In genomic region chrX:95195363-95196103, GRCm38 (mm10) we compare ENCODE assay signal across 8 mouse cellular contexts. TPM values are rescaled to one million over a fixed set of nuclear protein-coding genes. Genes with fewer than 3 reads are reported as not detected.
DNase-seq lines count a peak whose midpoint lies in the region; ATAC-seq and TF ChIP-seq lines count a peak whose summit lies in the region.

No protein-coding gene starts in this region.

- no peaks in the 10 kb centered on the region for H3K27me3 ChIP-seq in hindbrain, embryonic 14.5 days (ENCODE audit: control insufficient read depth, insufficient read depth, low read length)
- H3K27me3 ChIP-seq in neural tube, embryonic 13.5 days: no peaks in the 10 kb centered on the region; the same call in 1 of the 2 replicates

- no peak for TF ChIP-seq CTCF in layer of hippocampus, adult 2 months (conservative IDR thresholded peaks at IDR 0.05)

- peak overlapping the region; percentile 59 for H3K4me3 ChIP-seq in layer of hippocampus, adult 2 months
- peak overlapping the region; percentile 42 for H3K4me3 ChIP-seq in hindbrain, embryonic 14.5 days (replicated peaks; ENCODE audit: low read length)
- peak overlapping the region; percentile 43 for H3K4me3 ChIP-seq in neural tube, embryonic 13.5 days

- 34% methylated on average over 3 of the region's 3 CpGs for WGBS in hindbrain, embryonic 14.5 days
- 51% methylated on average over 3 of the region's 3 CpGs for WGBS in neural tube, embryonic 13.5 days

- 0 out of 2 replicates have a peak, but pooled peaks cover 5% of the 10 kb centered on the region for H3K4me1 ChIP-seq in hindbrain, embryonic 14.5 days (replicated peaks; ENCODE audit: control insufficient read depth, insufficient read depth, low read length)
- H3K4me1 ChIP-seq in neural tube, embryonic 13.5 days (replicated peaks): peaks cover 9% of the 10 kb centered on the region

- peak overlapping the region; percentile 68 for H3K9ac ChIP-seq in hindbrain, embryonic 14.5 days
- H3K9ac ChIP-seq in neural tube, embryonic 13.5 days: peak overlapping the region; percentile 77

- peak; percentile 44; the same call in 1 of the 2 replicates for ATAC-seq in hindbrain, embryonic 14.5 days (ENCODE audit: low FRiP score)
- ATAC-seq in neural tube, embryonic 13.5 days (ENCODE audit: low read depth): peak; percentile 60; the same call in 1 of the 2 replicates
- no peak for ATAC-seq in megakaryocyte-erythroid progenitor cell, adult 5-6 weeks (replicated peaks; ENCODE audit: low FRiP score, low TSS enrichment, poor library complexity, severe bottlenecking)

- H3K36me3 ChIP-seq in hindbrain, embryonic 14.5 days (replicated peaks; ENCODE audit: control insufficient read depth, insufficient read depth): no peaks in the 10 kb centered on the region
- H3K36me3 ChIP-seq in neural tube, embryonic 13.5 days: no peaks in the 10 kb centered on the region

- H3K4me2 ChIP-seq in hindbrain, embryonic 14.5 days (replicated peaks): peak overlapping the region; percentile 66
- H3K4me2 ChIP-seq in neural tube, embryonic 13.5 days: peak overlapping the region; percentile 57

- H3K9me3 ChIP-seq in hindbrain, embryonic 14.5 days (ENCODE audit: control insufficient read depth, low read length): no peaks in the 10 kb centered on the region
- no peaks in the 10 kb centered on the region for H3K9me3 ChIP-seq in neural tube, embryonic 13.5 days

- peak overlapping the region; percentile 90 for H3K27ac ChIP-seq in layer of hippocampus, adult 2 months
- H3K27ac ChIP-seq in hindbrain, embryonic 14.5 days: peak overlapping the region; percentile 82
- peak overlapping the region; percentile 67 for H3K27ac ChIP-seq in neural tube, embryonic 13.5 days (replicated peaks)

- no peak for DNase-seq in layer of hippocampus, adult 2 months (ENCODE audit: low spot score in 2 of 2)
- no peak for DNase-seq in layer of hippocampus, postnatal 25 days (ENCODE audit: extremely low spot score in 1 of 2, low spot score in 1 of 2)
- DNase-seq in cerebellum, postnatal 14 days: peak; percentile 26 to 34
- DNase-seq in hindbrain, embryonic 14.5 days (ENCODE audit: low spot score): no peak
- DNase-seq in gastrocnemius, postnatal 25 days: no peak
- no peak for DNase-seq in T-cell, adult 2 months (ENCODE audit: low spot score)

RNA-seq across cellular contexts. Expression of gene Arhgef9, which starts 1.1 kb away (rescaled TPM):
- total RNA-seq in layer of hippocampus, adult 2 months (2021): 100 to 1,000 TPM; 279 to 295 TPM
- 100 to 1,000 TPM; 264 to 279 TPM for total RNA-seq in layer of hippocampus, postnatal 25 days (2021)
- 39.6 and 44.9 TPM in 2 replicates for polyA plus RNA-seq in hindbrain, embryonic 14.5 days (2014; fragmentation: Nextera tagmentation; extraction: Ambion mirVana)
- 32.8 and 33.3 TPM in 2 replicates for polyA plus RNA-seq in neural tube, embryonic 13.5 days (2015; fragmentation: Nextera tagmentation; extraction: Ambion mirVana)
- total RNA-seq in gastrocnemius, postnatal 25 days (2021): 10 to 100 TPM; 11.4 to 12.4 TPM
- not detected in 2 replicates for total RNA-seq in megakaryocyte-erythroid progenitor cell, adult 5-6 weeks (2014; fragmentation: Nextera tagmentation)
- 1.3 TPM in 1 of 2 replicates, not detected in the other for total RNA-seq in megakaryocyte-erythroid progenitor cell, adult 5-6 weeks (2017)

Comparison
In these comparisons a context has a peak if more than half of its experiments do, and no peak if none do; other contexts are left out.
1. DNase-seq: peak in cerebellum, postnatal 14 days (2 of 2); none in layer of hippocampus, adult 2 months (0 of 2), layer of hippocampus, postnatal 25 days (0 of 2), hindbrain, embryonic 14.5 days (single experiment), gastrocnemius, postnatal 25 days (single experiment) and T-cell, adult 2 months (single experiment).
2. RNA of gene Arhgef9, which starts 1.1 kb away (total RNA-seq): 279 to 295 TPM in layer of hippocampus, adult 2 months and 264 to 279 TPM in layer of hippocampus, postnatal 25 days; 11.4 to 12.4 TPM in gastrocnemius, postnatal 25 days and 1.3 TPM in megakaryocyte-erythroid progenitor cell, adult 5-6 weeks; every median in the first group is over 10 times any median in the second.
3. Peak in every context shown above with its lines, with median percentiles within 50 percentile points of each other: H3K27ac ChIP-seq and H3K4me3 ChIP-seq.